Mouse (Mus musculus) lung, embryonic 14.5 days (tissue): Measurements from ENCODE around the gene Pnmal1. TPM values are rescaled to one million over a fixed set of nuclear protein-coding genes. Genes with fewer than 3 reads are reported as not detected.
A peak's percentile ranks its signal among the peaks of the same experiment; 100 is the strongest.
"Not testable (repeated sequence)": the region's sequence is repeated elsewhere in the genome, so short reads cannot be mapped to it uniquely, and the experiment has no call there.

Source experiments
- ATAC-seq: fragments of 200-750 bp; cut with Nextera tagmentation; 2 replicates; pipeline ENCODE4 v1.8.0; 2017; ENCODE audit warnings: mild to moderate bottlenecking, moderate TSS enrichment, moderate library complexity; ENCODE audit not compliant: insufficient read depth
- DNase-seq: peaks from one replicate; pipeline ENCODE4 v3.0.0-alpha.2; 2015
- H3K27ac ChIP-seq: fragments of 300-500 bp; sonication (generic); 2 replicates; pipeline ENCODE4 v1.5.1; 2014; ENCODE audit warnings: low read depth, mild to moderate bottlenecking, moderate library complexity
- H3K27me3 ChIP-seq: fragments of 300-500 bp; sonication (generic); 2 replicates; pipeline ENCODE4 v1.6.1; 2014; ENCODE audit warnings: low read length, control low read depth; ENCODE audit not compliant: insufficient read depth
- H3K36me3 ChIP-seq: fragments of 300-500 bp; sonication (generic); 2 replicates; pipeline ENCODE4 v1.6.1; 2014; ENCODE audit warnings: control low read depth; ENCODE audit not compliant: insufficient read depth
- H3K4me1 ChIP-seq: fragments of 300-500 bp; sonication (generic); 2 replicates; pipeline ENCODE4 v1.6.1; 2014; ENCODE audit warnings: antibody characterized with exemption, control low read depth; ENCODE audit not compliant: insufficient read depth
- H3K4me2 ChIP-seq: fragments of 300-500 bp; sonication (generic); 2 replicates; pipeline ENCODE4 v1.6.1; 2014; ENCODE audit warnings: mild to moderate bottlenecking
- H3K4me3 ChIP-seq: fragments of 300-500 bp; sonication (generic); 2 replicates; pipeline ENCODE4 v1.5.1; 2014; ENCODE audit warnings: low read depth, low read length
- H3K9ac ChIP-seq: fragments of 300-500 bp; sonication (generic); 2 replicates; pipeline ENCODE4 v1.6.1; 2014
- H3K9me3 ChIP-seq: fragments of 300-500 bp; sonication (generic); 2 replicates; pipeline ENCODE4 v1.6.1; 2016; ENCODE audit warnings: low read depth, low read length, control low read depth
- CTCF ChIP-seq: IDR thresholded peaks from 2 replicates; pipeline ENCODE4 v1.5.1; 2016; ENCODE audit warnings: antibody characterized with exemption, low read depth
- WGBS: fragments of 180-500 bp; shearing (Covaris S2); extraction: QIAGEN DNeasy Blood & Tissue Kit; methylation state at CpG from one replicate; pipeline ENCODE4 v1.1.7; 2014; 5-methylcytosine and 5-hydroxymethylcytosine counted together
- polyA plus RNA-seq: library from polyadenylated mRNA; unstranded; fragments of >200 nt; fragmentation: Nextera tagmentation; extraction: Ambion mirVana; gene quantifications from 2 replicates; pipeline ENCODE4 v1.2.1, GENCODE M21; 2014

The Pnmal1 gene
- polyA plus RNA-seq, 1 experiment from 2014 or later = 0.11 TPM

- Histone ChIP-seq H3K9ac (no peak overlapping the region), H3K27ac (peak overlapping the region; percentile 33; the same call in 1 of the 2 replicates), H3K4me2 (peak overlapping the region; percentile 72), H3K4me3 (no peak overlapping the region), H3K36me3 (no peaks in the 10 kb centered on the region), H3K9me3 (no peaks in the 10 kb centered on the region), H3K4me1 (peaks cover 22% of the 10 kb centered on the region; the same call in 1 of the 2 replicates), H3K27me3 (peaks cover 34% of the 10 kb centered on the region)
- ATAC-seq = peak; percentile 29; the same call in 1 of the 2 replicates
- no peak for TF ChIP-seq CTCF
- DNase-seq = peak; percentile 86
- WGBS = 8% methylated on average over 4 of the region's 4 CpGs
Measured at GRCm38 (mm10) chr7:16947959-16948361, 11.5 kb upstream of the Pnmal1 start.

- H3K4me2 ChIP-seq = no peak overlapping the region
- H3K27ac ChIP-seq = no peak overlapping the region
- peaks cover 34% of the 10 kb centered on the region for H3K27me3 ChIP-seq
- no peak for DNase-seq
- H3K36me3 ChIP-seq = no peaks in the 10 kb centered on the region
- no peaks in the 10 kb centered on the region for H3K9me3 ChIP-seq
- no peak overlapping the region for H3K9ac ChIP-seq
- peaks cover 22% of the 10 kb centered on the region; the same call in 1 of the 2 replicates for H3K4me1 ChIP-seq
- WGBS = 53% methylated on average over 8 of the region's 8 CpGs
- no peak for TF ChIP-seq CTCF
- no peak overlapping the region for H3K4me3 ChIP-seq
- ATAC-seq = no peak
Measured at GRCm38 (mm10) chr7:16948923-16949458, 10.5 kb upstream of the Pnmal1 start.

DNA sequence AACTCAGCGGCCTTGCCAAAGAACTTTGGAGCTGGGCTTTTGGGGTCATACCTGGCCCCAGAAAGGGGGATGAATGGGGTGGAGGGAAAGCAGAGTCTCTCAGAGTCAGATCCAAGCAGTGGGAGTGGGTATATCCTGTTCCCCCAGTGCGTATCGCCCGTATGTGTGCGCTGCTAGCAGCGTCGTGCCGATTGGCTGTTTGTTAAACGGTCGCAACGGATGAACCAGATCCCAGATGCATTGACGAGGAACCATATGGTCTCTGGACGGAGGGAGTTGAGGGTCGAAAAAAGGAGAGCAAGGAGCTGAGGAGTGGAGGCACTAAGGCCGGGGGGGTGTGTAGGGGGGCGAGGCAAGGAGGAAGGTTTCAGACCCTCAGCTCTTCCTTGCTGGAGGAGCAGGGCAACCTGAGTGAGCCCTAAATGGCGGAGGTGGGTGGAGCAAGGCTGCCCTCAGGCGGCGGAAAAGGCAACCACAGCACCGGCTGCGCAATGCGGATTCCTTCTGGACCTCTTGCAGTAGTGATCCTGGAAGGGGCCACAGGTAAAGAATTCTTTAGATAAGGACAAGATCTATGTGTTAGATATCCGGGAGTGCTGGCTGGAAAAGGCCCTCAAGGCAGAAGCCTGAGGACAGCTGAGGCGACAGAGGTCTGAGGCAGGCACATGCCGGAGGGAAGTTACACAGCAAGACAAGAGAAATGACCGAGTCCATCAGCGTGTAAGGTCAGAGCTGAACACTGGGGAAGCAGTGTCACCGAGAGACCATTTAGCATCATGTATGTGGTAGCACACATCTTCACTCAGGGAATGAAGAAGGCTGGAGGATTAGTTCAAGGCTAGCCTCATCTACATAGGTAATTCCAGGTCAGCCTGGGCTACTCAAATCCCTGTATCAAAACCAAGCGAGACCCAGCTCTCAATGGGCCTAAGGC, 9.3 kb upstream of the Pnmal1 start:
- Histone ChIP-seq H3K9ac (peak overlapping the region; percentile 5), H3K4me3 (peak overlapping the region; percentile 14; the same call in 1 of the 2 replicates), H3K9me3 (no peaks in the 10 kb centered on the region), H3K36me3 (no peaks in the 10 kb centered on the region), H3K27ac (no peak overlapping the region), H3K27me3 (peaks cover 28% of the 10 kb centered on the region), H3K4me1 (peaks cover 22% of the 10 kb centered on the region; the same call in 1 of the 2 replicates), H3K4me2 (peak overlapping the region; percentile 60)
- ATAC-seq = peak; percentile 33
- peak; percentile 95 for TF ChIP-seq CTCF
- DNase-seq = peak; percentile 90
- 9% methylated on average over 29 of the region's 29 CpGs for WGBS

DNA sequence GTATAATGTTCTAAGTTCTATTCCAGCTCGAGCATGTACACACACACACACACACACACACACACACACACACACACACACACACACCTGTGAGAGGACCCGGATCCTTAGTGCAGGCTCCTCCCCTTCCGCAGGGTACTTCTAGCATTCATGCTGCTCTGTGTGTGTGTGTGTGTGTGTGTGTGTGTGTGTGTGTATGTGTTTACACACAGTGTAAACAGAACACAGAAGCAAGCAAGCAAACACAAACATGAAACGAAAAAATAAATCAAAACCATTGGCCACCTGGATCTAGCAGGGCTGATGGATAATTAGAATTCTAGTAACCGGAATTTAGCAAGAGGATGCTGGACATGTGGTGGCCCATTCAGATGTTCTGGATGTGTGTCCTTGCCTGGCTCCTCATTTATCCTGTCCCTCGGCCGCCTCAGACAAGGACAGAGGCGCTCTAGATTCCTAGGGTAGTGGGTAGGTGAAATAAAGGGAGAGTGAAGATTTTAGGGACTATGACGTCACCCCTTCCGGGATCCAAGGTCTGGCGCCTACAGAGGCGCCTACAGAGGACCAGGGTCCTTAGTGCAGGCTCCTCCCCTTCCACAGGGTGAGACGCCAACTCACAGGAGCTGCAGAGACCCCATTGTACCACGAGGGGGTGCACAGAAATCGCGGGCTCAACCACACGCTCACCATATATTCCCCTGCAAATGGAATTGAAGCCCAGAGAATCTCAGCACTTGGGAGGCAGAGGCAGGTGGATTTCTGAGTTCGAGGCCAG, 8.4 kb upstream of the Pnmal1 start:
- Histone ChIP-seq H3K4me3 (no peak overlapping the region), H3K4me2 (peak overlapping the region; percentile 29; the same call in 1 of the 2 replicates), H3K27ac (no peak overlapping the region), H3K4me1 (peaks cover 22% of the 10 kb centered on the region; the same call in 1 of the 2 replicates), H3K9me3 (no peaks in the 10 kb centered on the region), H3K27me3 (peaks cover 19% of the 10 kb centered on the region), H3K9ac (no peak overlapping the region), H3K36me3 (no peaks in the 10 kb centered on the region)
- ATAC-seq = peak; percentile 67
- TF ChIP-seq CTCF = peak; percentile 91
- peak; percentile 93 for DNase-seq
- 18% methylated on average over 18 of the region's 18 CpGs for WGBS

DNA sequence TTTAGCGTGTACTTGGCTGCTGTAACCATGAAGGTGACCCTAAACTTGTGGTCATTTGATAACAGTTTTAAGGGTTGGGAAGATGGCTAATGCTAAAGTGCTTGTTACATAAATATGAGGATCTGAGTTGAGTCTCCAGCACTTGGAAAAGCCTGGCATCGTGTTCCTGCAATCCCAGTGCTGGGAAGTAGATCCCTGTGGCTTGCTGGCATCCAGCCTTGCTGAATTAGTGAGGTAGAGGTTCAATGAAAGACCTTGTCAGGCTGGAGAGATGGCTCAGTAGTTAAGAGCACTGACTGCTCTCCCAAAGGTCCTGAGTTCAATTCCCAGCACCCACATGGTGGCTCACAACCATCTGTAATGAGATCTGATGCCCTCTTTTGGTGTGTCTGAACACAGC, 5.7 kb upstream of the Pnmal1 start:
- not testable (repeated sequence) for ATAC-seq, H3K9ac ChIP-seq, DNase-seq, H3K4me2 ChIP-seq, H3K27ac ChIP-seq, H3K27me3 ChIP-seq, H3K4me3 ChIP-seq, H3K4me1 ChIP-seq, H3K9me3 ChIP-seq, H3K36me3 ChIP-seq
- 49% methylated on average over 2 of the region's 2 CpGs for WGBS

GRCm38 (mm10) chr7:16955712-16956111, 3.8 kb upstream of the Pnmal1 start:
- TF ChIP-seq CTCF = no peak
- H3K9me3 ChIP-seq = no peaks in the 10 kb centered on the region
- H3K27me3 ChIP-seq = 0 out of 2 replicates have a peak, but pooled peaks cover 6% of the 10 kb centered on the region
- no peak overlapping the region for H3K9ac ChIP-seq
- WGBS = 59% methylated on average over 4 of the region's 4 CpGs
- H3K27ac ChIP-seq = no peak overlapping the region
- H3K4me3 ChIP-seq = no peak overlapping the region
- ATAC-seq = no peak
- no peaks in the 10 kb centered on the region for H3K4me1 ChIP-seq
- H3K4me2 ChIP-seq = no peak overlapping the region
- DNase-seq = no peak
- H3K36me3 ChIP-seq = no peaks in the 10 kb centered on the region
